Mouse (Mus musculus): ENCODE data around the gene Vdac1. TPM values are rescaled to one million over a fixed set of nuclear protein-coding genes. Genes with fewer than 3 reads are reported as not detected.

The Vdac1 gene
- polyA plus RNA-seq, 1 experiment: 47.0 TPM

- 0% methylated on average over 47 of the region's 47 CpGs for WGBS
- TF ChIP-seq POLR2A (IDR thresholded peaks at IDR 0.05; ENCODE audit: low read depth, low read length) (peak; percentile 60; the same call in 1 of the 2 replicates), CTCF (IDR thresholded peaks at IDR 0.05; ENCODE audit: extremely low read depth, insufficient read length, insufficient replicate concordance, low read depth, low read length) (no peak)
- H3K27me3 ChIP-seq (ENCODE audit: control insufficient read depth, insufficient read depth, low read length): no peaks in the 10 kb centered on the region
These were observed 744 bp downstream of the Vdac1 start for GRCm38 (mm10) chr11:52361287-52361921.

DNA sequence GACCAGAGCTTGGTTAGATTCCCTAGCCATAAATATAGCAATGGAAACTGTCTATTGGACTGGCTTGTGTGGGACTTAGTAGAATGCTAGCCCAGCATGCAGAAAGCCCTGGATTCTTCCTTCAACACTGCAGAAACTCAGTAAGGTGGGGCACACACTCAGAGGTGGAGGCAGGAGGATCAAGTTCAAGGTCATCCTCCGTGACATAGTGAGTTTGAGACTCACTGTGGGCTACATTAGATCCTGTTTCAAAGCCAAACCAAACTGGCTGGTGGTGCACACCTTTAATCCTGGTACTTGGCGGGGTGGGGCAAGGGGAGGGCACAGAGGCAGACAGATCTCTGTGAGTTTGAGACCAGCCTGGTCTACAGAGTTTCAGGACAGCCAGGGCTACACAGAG lies 3.7 kb downstream of the Vdac1 start:
- WGBS: 33% methylated on average over 2 of the region's 2 CpGs
- H3K27me3 ChIP-seq (ENCODE audit: control insufficient read depth, insufficient read depth, low read length): no peaks in the 10 kb centered on the region
- no peak overlapping the region for H3K4me3 ChIP-seq (ENCODE audit: low read depth, low read length)
- TF ChIP-seq CTCF (IDR thresholded peaks at IDR 0.05; ENCODE audit: extremely low read depth, insufficient read length, insufficient replicate concordance, low read depth, low read length) (no peak), POLR2A (IDR thresholded peaks at IDR 0.05; ENCODE audit: low read depth, low read length) (no peak)
- no peaks in the 10 kb centered on the region for H3K36me3 ChIP-seq (ENCODE audit: control insufficient read depth, insufficient read depth, low read length)
- H3K27ac ChIP-seq (ENCODE audit: insufficient read depth, low read depth, low read length): no peak overlapping the region
- H3K4me1 ChIP-seq (ENCODE audit: control insufficient read depth, insufficient read depth, insufficient read length, low read length): peaks cover 37% of the 10 kb centered on the region

More at GRCm38 (mm10) chr11:52361287-52361921, 744 bp downstream of the Vdac1 start:
- Histone ChIP-seq H3K36me3 (ENCODE audit: control insufficient read depth, insufficient read depth, low read length) (no peaks in the 10 kb centered on the region), H3K27ac (ENCODE audit: insufficient read depth, low read depth, low read length) (peak overlapping the region; percentile 94), H3K4me3 (ENCODE audit: low read depth, low read length) (peak overlapping the region; percentile 72), H3K4me1 (ENCODE audit: control insufficient read depth, insufficient read depth, insufficient read length, low read length) (peaks cover 36% of the 10 kb centered on the region)

GRCm38 (mm10) chr11:52365143-52365542 lies 4.5 kb downstream of the Vdac1 start:
- Histone ChIP-seq H3K27me3 (ENCODE audit: control insufficient read depth, insufficient read depth, low read length) (no peaks in the 10 kb centered on the region), H3K4me1 (ENCODE audit: control insufficient read depth, insufficient read depth, insufficient read length, low read length) (peaks cover 30% of the 10 kb centered on the region), H3K4me3 (ENCODE audit: low read depth, low read length) (no peak overlapping the region), H3K36me3 (ENCODE audit: control insufficient read depth, insufficient read depth, low read length) (no peaks in the 10 kb centered on the region), H3K27ac (ENCODE audit: insufficient read depth, low read depth, low read length) (no peak overlapping the region)
- 21% methylated on average over 1 of the region's 1 CpGs for WGBS
- TF ChIP-seq POLR2A (IDR thresholded peaks at IDR 0.05; ENCODE audit: low read depth, low read length) (no peak), CTCF (IDR thresholded peaks at IDR 0.05; ENCODE audit: extremely low read depth, insufficient read length, insufficient replicate concordance, low read depth, low read length) (no peak)

GRCm38 (mm10) chr11:52366358-52366757 lies 5.7 kb downstream of the Vdac1 start:
- no peak overlapping the region for H3K4me3 ChIP-seq (ENCODE audit: low read depth, low read length)
- whole genome bisulfite sequencing: 24% methylated on average over 5 of the region's 5 CpGs
- peak overlapping the region; percentile 13 for H3K27ac ChIP-seq (ENCODE audit: insufficient read depth, low read depth, low read length)
- TF ChIP-seq CTCF (IDR thresholded peaks at IDR 0.05; ENCODE audit: extremely low read depth, insufficient read length, insufficient replicate concordance, low read depth, low read length): no peak
- no peak for TF ChIP-seq POLR2A (IDR thresholded peaks at IDR 0.05; ENCODE audit: low read depth, low read length)
- no peaks in the 10 kb centered on the region for H3K27me3 ChIP-seq (ENCODE audit: control insufficient read depth, insufficient read depth, low read length)
- H3K36me3 ChIP-seq (ENCODE audit: control insufficient read depth, insufficient read depth, low read length): no peaks in the 10 kb centered on the region
- H3K4me1 ChIP-seq (ENCODE audit: control insufficient read depth, insufficient read depth, insufficient read length, low read length): peaks cover 30% of the 10 kb centered on the region

- TF ChIP-seq POLR2A (IDR thresholded peaks at IDR 0.05; ENCODE audit: low read depth, low read length) (no peak), CTCF (IDR thresholded peaks at IDR 0.05; ENCODE audit: extremely low read depth, insufficient read length, insufficient replicate concordance, low read depth, low read length) (no peak)
- Histone ChIP-seq H3K27me3 (ENCODE audit: control insufficient read depth, insufficient read depth, low read length) (no peaks in the 10 kb centered on the region), H3K27ac (ENCODE audit: insufficient read depth, low read depth, low read length) (no peak overlapping the region), H3K4me3 (ENCODE audit: low read depth, low read length) (no peak overlapping the region), H3K36me3 (ENCODE audit: control insufficient read depth, insufficient read depth, low read length) (no peaks in the 10 kb centered on the region), H3K4me1 (ENCODE audit: control insufficient read depth, insufficient read depth, insufficient read length, low read length) (peaks cover 23% of the 10 kb centered on the region)
- WGBS: 58% methylated on average over 10 of the region's 10 CpGs
These were observed 7.7 kb downstream of the Vdac1 start for GRCm38 (mm10) chr11:52368176-52368985.

DNA sequence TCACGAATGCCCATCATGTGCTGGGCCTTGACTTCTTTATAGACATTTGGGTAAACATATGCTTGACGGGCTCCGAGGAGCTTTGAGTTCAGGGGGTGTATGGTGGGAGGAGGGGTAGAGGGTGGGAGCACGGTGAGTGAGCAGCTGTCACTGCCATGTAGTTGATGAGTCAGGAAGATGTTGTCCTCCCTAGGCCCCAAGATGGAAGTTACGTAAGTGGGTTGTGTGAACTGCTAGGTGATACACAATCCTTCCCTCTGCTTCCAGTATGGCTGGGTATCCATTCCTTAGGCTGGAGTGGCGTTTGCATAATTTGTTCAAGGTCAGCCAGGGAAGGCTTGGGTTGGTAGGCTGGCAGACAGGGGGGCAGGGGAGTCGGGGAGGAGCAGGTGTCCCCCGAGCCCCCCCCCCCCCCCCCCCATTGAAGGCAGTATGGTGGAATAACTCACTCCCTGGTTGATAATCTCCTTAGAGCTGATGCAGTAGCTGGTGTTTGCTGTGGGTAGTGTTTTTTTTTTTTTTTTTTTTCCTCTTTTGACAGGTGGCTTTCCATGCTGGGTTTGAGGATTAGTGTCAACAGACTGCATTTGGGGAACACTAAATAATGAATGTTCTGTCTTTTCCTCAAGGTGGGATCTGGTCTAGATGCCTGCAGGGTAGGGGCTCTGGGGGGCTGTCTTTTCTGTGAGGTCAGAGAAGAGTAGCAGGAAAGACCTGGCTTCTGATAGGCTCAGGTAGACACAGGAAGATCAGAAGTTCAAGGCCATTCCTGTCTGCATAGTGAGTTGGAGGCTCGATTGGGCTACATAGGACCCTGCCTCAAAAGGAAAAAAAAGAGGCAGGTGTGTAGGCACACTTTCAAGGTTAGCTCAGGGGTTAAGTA lies 8.8 kb downstream of the Vdac1 start:
- Histone ChIP-seq H3K36me3 (ENCODE audit: control insufficient read depth, insufficient read depth, low read length) (peaks cover 1% of the 10 kb centered on the region; the same call in 1 of the 2 replicates), H3K27ac (ENCODE audit: insufficient read depth, low read depth, low read length) (no peak overlapping the region), H3K4me1 (ENCODE audit: control insufficient read depth, insufficient read depth, insufficient read length, low read length) (peaks cover 16% of the 10 kb centered on the region), H3K27me3 (ENCODE audit: control insufficient read depth, insufficient read depth, low read length) (no peaks in the 10 kb centered on the region), H3K4me3 (ENCODE audit: low read depth, low read length) (no peak overlapping the region)
- TF ChIP-seq POLR2A (IDR thresholded peaks at IDR 0.05; ENCODE audit: low read depth, low read length): no peak
- no peak for TF ChIP-seq CTCF (IDR thresholded peaks at IDR 0.05; ENCODE audit: extremely low read depth, insufficient read length, insufficient replicate concordance, low read depth, low read length)
- 62% methylated on average over 9 of the region's 9 CpGs for WGBS
